Mouse (Mus musculus) megakaryocyte, embryonic 14.5 days (primary cell): ENCODE data around the gene Frem2.

Source experiments
- FLI1 ChIP-seq: IDR thresholded peaks from 2 replicates; pipeline ENCODE4 v1.6.1; 2012; ENCODE audit warnings: low read length, inconsistent platforms, mixed read lengths
- GATA1 ChIP-seq: IDR thresholded peaks from 3 replicates; pipeline ENCODE4 v1.6.1; 2012; ENCODE audit warnings: mixed read lengths, low read length, inconsistent platforms, borderline replicate concordance

GRCm38 (mm10) chr3:53522794-53523193 is 134.4 kb downstream of the Frem2 start:
- TF ChIP-seq GATA1 (no peak), FLI1 (no peak)
